Mouse (Mus musculus) erythroblast, embryonic 14.5 days (primary cell): ENCODE data around the gene Ptges3l. TPM values are rescaled to one million over a fixed set of nuclear protein-coding genes. Genes with fewer than 3 reads are reported as not detected.
A peak's percentile ranks its signal among the peaks of the same experiment; 100 is the strongest.

Experiments
- H3K27me3 ChIP-seq: 2 replicates; pipeline ENCODE4 v1.6.1; 2012; ENCODE audit warnings: inconsistent platforms; ENCODE audit not compliant: control insufficient read depth
- H3K36me3 ChIP-seq: 2 replicates; pipeline ENCODE4 v1.6.1; 2012; ENCODE audit warnings: mild to moderate bottlenecking, inconsistent platforms; ENCODE audit not compliant: control insufficient read depth
- H3K4me1 ChIP-seq: 2 replicates; pipeline ENCODE4 v1.6.1; 2012; ENCODE audit warnings: inconsistent platforms; ENCODE audit not compliant: control insufficient read depth
- H3K4me3 ChIP-seq: replicated peaks from 2 replicates; pipeline ENCODE3; 2012; ENCODE audit warnings: moderate library complexity, mild to moderate bottlenecking, inconsistent platforms
- H3K9me3 ChIP-seq: 2 replicates; pipeline ENCODE4 v1.6.1; 2012; ENCODE audit warnings: low read length, inconsistent platforms, mixed read lengths; ENCODE audit not compliant: control insufficient read depth
- GATA1 ChIP-seq: IDR thresholded peaks from 2 replicates; pipeline ENCODE4 v1.6.1; 2012; ENCODE audit warnings: low read length, inconsistent platforms, mixed read lengths
- TAL1 ChIP-seq: IDR thresholded peaks from 3 replicates; pipeline ENCODE4 v1.6.1; 2012; ENCODE audit warnings: low read length, inconsistent platforms, mixed read lengths
- polyA plus RNA-seq: library from polyadenylated mRNA; stranded (reverse); fragments of >175 nt; gene quantifications from 2 replicates; pipeline ENCODE4 v1.2.3, GENCODE M21; 2012

Gene Ptges3l
- polyA plus RNA-seq, 1 experiment: not detected

- H3K4me1 ChIP-seq: peaks cover 4% of the 10 kb centered on the region
- TF ChIP-seq TAL1 (no peak), GATA1 (no peak)
- no peak overlapping the region for H3K4me3 ChIP-seq
- peaks cover 2% of the 10 kb centered on the region for H3K9me3 ChIP-seq
- H3K27me3 ChIP-seq: no peaks in the 10 kb centered on the region
- peaks cover 66% of the 10 kb centered on the region for H3K36me3 ChIP-seq
Observed at GRCm38 (mm10) chr11:101433396-101433795, 8.3 kb upstream of the Ptges3l start.

GRCm38 (mm10) chr11:101431327-101431726 is 6.2 kb upstream of the Ptges3l start:
- peaks cover 11% of the 10 kb centered on the region for H3K4me1 ChIP-seq
- no peak overlapping the region for H3K4me3 ChIP-seq
- H3K9me3 ChIP-seq: peaks cover 2% of the 10 kb centered on the region
- peaks cover 69% of the 10 kb centered on the region for H3K36me3 ChIP-seq
- TF ChIP-seq TAL1 (no peak), GATA1 (no peak)
- H3K27me3 ChIP-seq: no peaks in the 10 kb centered on the region

GRCm38 (mm10) chr11:101426165-101426564 is 1.0 kb upstream of the Ptges3l start:
- Histone ChIP-seq H3K4me3 (peak overlapping the region; percentile 81), H3K9me3 (peaks cover 2% of the 10 kb centered on the region), H3K36me3 (peaks cover 28% of the 10 kb centered on the region), H3K4me1 (peaks cover 37% of the 10 kb centered on the region), H3K27me3 (peaks cover 8% of the 10 kb centered on the region; the same call in 1 of the 2 replicates)
- TF ChIP-seq TAL1 (no peak), GATA1 (no peak)

- Histone ChIP-seq H3K4me1 (peaks cover 41% of the 10 kb centered on the region), H3K4me3 (peak within 1 kb of the TSS; percentile 81), H3K9me3 (no peaks in the 10 kb centered on the region), H3K36me3 (peaks cover 9% of the 10 kb centered on the region), H3K27me3 (peaks cover 8% of the 10 kb centered on the region; the same call in 1 of the 2 replicates)
- TF ChIP-seq TAL1 (no peak), GATA1 (no peak)
Observed at GRCm38 (mm10) chr11:101424105-101424851, 855 bp downstream of the Ptges3l start, which contains the start of gene Gm27029. TSS of gene Gm27029 (minus strand) at chr11:101424796.

- TF ChIP-seq TAL1 (no peak), GATA1 (no peak)
- H3K4me1 ChIP-seq: peaks cover 42% of the 10 kb centered on the region
- peaks cover 8% of the 10 kb centered on the region; the same call in 1 of the 2 replicates for H3K27me3 ChIP-seq
- H3K9me3 ChIP-seq: no peaks in the 10 kb centered on the region
- no peak overlapping the region for H3K4me3 ChIP-seq
- H3K36me3 ChIP-seq: peaks cover 3% of the 10 kb centered on the region
Observed at GRCm38 (mm10) chr11:101420148-101420547, 5.0 kb downstream of the Ptges3l start.

- Histone ChIP-seq H3K4me3 (no peak overlapping the region), H3K9me3 (no peaks in the 10 kb centered on the region), H3K36me3 (peaks cover 6% of the 10 kb centered on the region), H3K27me3 (peaks cover 8% of the 10 kb centered on the region; the same call in 1 of the 2 replicates), H3K4me1 (peaks cover 38% of the 10 kb centered on the region)
- TF ChIP-seq TAL1 (no peak), GATA1 (no peak)
Observed at GRCm38 (mm10) chr11:101419610-101420009, 5.5 kb downstream of the Ptges3l start.

GRCm38 (mm10) chr11:101418991-101419390 is 6.1 kb downstream of the Ptges3l start:
- TF ChIP-seq TAL1: no peak
- no peak for TF ChIP-seq GATA1
- H3K9me3 ChIP-seq: no peaks in the 10 kb centered on the region
- peaks cover 32% of the 10 kb centered on the region for H3K4me1 ChIP-seq
- H3K36me3 ChIP-seq: peaks cover 9% of the 10 kb centered on the region
- H3K27me3 ChIP-seq: peaks cover 4% of the 10 kb centered on the region; the same call in 1 of the 2 replicates
- no peak overlapping the region for H3K4me3 ChIP-seq

- H3K36me3 ChIP-seq: peaks cover 26% of the 10 kb centered on the region
Observed at GRCm38 (mm10) chr11:101417101-101417855, 7.9 kb downstream of the Ptges3l start, which contains the start of gene Aarsd1. TSS of gene Aarsd1 (minus strand) at chr11:101417615.

More at GRCm38 (mm10) chr11:101417101-101417855, 7.9 kb downstream of the Ptges3l start, which contains the start of gene Aarsd1:
- H3K4me3 ChIP-seq: peak within 1 kb of the TSS; percentile 74
- H3K27me3 ChIP-seq: no peaks in the 10 kb centered on the region
- H3K9me3 ChIP-seq: no peaks in the 10 kb centered on the region
- peaks cover 30% of the 10 kb centered on the region for H3K4me1 ChIP-seq
- TF ChIP-seq TAL1: no peak
- no peak for TF ChIP-seq GATA1
